Mouse (Mus musculus) liver, embryonic 11.5 days (tissue): ENCODE measurements around the gene Gprc5c. TPM values are rescaled to one million over a fixed set of nuclear protein-coding genes. Genes with fewer than 3 reads are reported as not detected.

Source experiments
- ATAC-seq: fragments of 200-750 bp; cut with Nextera tagmentation; replicated peaks from 2 replicates; pipeline ENCODE4 v1.8.0; 2017; ENCODE audit warnings: moderate number of reproducible peaks, mild to moderate bottlenecking, moderate TSS enrichment, moderate library complexity; ENCODE audit not compliant: low FRiP score
- DNase-seq: peaks from one replicate; pipeline ENCODE4 v3.0.0-alpha.2; 2017; ENCODE audit warnings: low spot score
- H3K27ac ChIP-seq: fragments of 300-500 bp; sonication (generic); 2 replicates; pipeline ENCODE4 v1.5.1; 2014; ENCODE audit warnings: mild to moderate bottlenecking, low read depth, low read length, control low read depth
- H3K27me3 ChIP-seq: fragments of 300-500 bp; sonication (generic); replicated peaks from 2 replicates; pipeline ENCODE4 v1.6.1; 2014; ENCODE audit warnings: low read length, mixed read lengths; ENCODE audit not compliant: control insufficient read depth, insufficient read depth
- H3K36me3 ChIP-seq: fragments of 300-500 bp; sonication (generic); 2 replicates; pipeline ENCODE4 v1.6.1; 2014; ENCODE audit warnings: mild to moderate bottlenecking, low read length, moderate library complexity, mixed read lengths; ENCODE audit not compliant: control insufficient read depth, insufficient read depth
- H3K4me1 ChIP-seq: fragments of 300-500 bp; sonication (generic); replicated peaks from 2 replicates; pipeline ENCODE4 v1.6.1; 2014; ENCODE audit warnings: low read length, mixed read lengths; ENCODE audit not compliant: control insufficient read depth, insufficient read depth
- H3K4me2 ChIP-seq: fragments of 300-500 bp; sonication (generic); 2 replicates; pipeline ENCODE4 v1.6.1; 2014; ENCODE audit warnings: mild to moderate bottlenecking, control low read depth, moderate library complexity
- H3K4me3 ChIP-seq: fragments of 300-500 bp; sonication (generic); 2 replicates; pipeline ENCODE4 v1.5.1; 2014; ENCODE audit warnings: low read depth, low read length, control low read depth
- H3K9ac ChIP-seq: fragments of 300-500 bp; sonication (generic); 2 replicates; pipeline ENCODE4 v1.6.1; 2014; ENCODE audit warnings: low read depth, low read length, control low read depth
- H3K9me3 ChIP-seq: fragments of 300-500 bp; sonication (generic); 2 replicates; pipeline ENCODE4 v1.6.1; 2016; ENCODE audit warnings: low read length, inconsistent platforms, mixed read lengths; ENCODE audit not compliant: control insufficient read depth
- WGBS: fragments of 180-500 bp; shearing (Covaris S2); extraction: QIAGEN DNeasy Blood & Tissue Kit; methylation state at CpG from one replicate; pipeline ENCODE4 v1.1.7; 2014; 5-methylcytosine and 5-hydroxymethylcytosine counted together
- polyA plus RNA-seq: library from polyadenylated mRNA; unstranded; fragments of >200 nt; fragmentation: Nextera tagmentation; extraction: Ambion mirVana; gene quantifications from 2 replicates; pipeline ENCODE4 v1.2.1, GENCODE M21; 2014

The Gprc5c gene
- polyA plus RNA-seq, 1 experiment from 2014 or later: 20.2 TPM

DNA sequence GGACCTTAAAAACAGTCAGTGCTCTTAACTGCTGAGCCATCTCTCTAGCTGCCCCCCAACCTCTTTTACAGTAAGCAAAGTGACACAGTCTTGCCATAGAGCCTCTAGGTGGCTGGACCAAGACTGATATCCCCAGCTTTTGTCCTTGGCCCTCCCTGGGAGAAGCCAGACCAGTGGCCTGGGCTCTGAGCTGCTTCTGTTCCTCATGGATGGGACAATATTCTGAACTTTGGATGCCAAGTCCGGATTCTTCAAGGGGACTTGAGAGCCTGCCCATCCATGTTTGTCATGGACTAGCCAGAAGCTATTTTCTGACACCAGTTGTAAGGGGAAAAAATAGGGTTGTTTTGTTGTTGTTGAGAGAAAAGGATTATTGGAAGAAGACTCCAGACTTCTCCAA, 18.8 kb downstream of the Gprc5c start:
- ATAC-seq (no peak), DNase-seq (no peak)
- Histone ChIP-seq H3K9me3 (no peaks in the 10 kb centered on the region), H3K27ac (no peak overlapping the region), H3K4me2 (no peak overlapping the region), H3K9ac (no peak overlapping the region), H3K36me3 (peaks cover 4% of the 10 kb centered on the region), H3K27me3 (no peaks in the 10 kb centered on the region), H3K4me1 (peaks cover 40% of the 10 kb centered on the region), H3K4me3 (no peak overlapping the region)
- 81% methylated on average over 1 of the region's 1 CpGs for WGBS

DNA sequence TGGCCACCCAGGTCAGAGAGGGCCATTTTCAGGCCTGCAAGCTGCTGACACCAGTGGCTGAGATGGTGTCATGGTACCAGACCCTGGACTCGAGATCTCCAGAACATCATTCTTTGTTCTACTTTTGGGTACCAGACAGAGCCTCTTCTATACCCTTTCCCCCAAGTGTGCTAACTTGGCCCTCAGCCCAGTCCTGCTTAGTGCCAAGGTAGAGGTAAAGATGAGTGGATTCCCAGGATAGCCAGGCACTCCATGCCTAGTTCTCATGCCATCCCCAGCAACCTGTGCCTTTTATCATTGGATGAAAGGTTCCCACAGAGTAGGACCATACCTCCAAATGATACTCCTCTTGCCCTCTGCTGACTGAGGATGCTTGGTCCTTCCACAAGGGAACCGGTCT, 20.6 kb downstream of the Gprc5c start:
- H3K4me2 ChIP-seq: no peak overlapping the region

GRCm38 (mm10) chr11:114873022-114873817, 22.3 kb downstream of the Gprc5c start:
- Histone ChIP-seq H3K4me3 (no peak overlapping the region), H3K27ac (peak overlapping the region; percentile 30; the same call in 1 of the 2 replicates), H3K9ac (peak overlapping the region; percentile 43; the same call in 1 of the 2 replicates), H3K36me3 (peaks cover 4% of the 10 kb centered on the region; the same call in 1 of the 2 replicates), H3K4me2 (0 out of 2 replicates have a peak overlapping the region, but pooled peaks have one; percentile 20), H3K27me3 (no peaks in the 10 kb centered on the region), H3K9me3 (no peaks in the 10 kb centered on the region), H3K4me1 (peaks cover 20% of the 10 kb centered on the region)
- ATAC-seq (no peak), DNase-seq (no peak)
- WGBS: 29% methylated on average over 6 of the region's 6 CpGs

More for the DNA sequence above, 20.6 kb downstream of the Gprc5c start:
- no peak overlapping the region for H3K4me3 ChIP-seq
- H3K9me3 ChIP-seq: no peaks in the 10 kb centered on the region
- H3K27ac ChIP-seq: no peak overlapping the region
- peaks cover 4% of the 10 kb centered on the region for H3K36me3 ChIP-seq
- DNase-seq (no peak), ATAC-seq (no peak)
- 81% methylated on average over 2 of the region's 2 CpGs for whole genome bisulfite sequencing
- no peaks in the 10 kb centered on the region for H3K27me3 ChIP-seq
- H3K9ac ChIP-seq: no peak overlapping the region
- peaks cover 37% of the 10 kb centered on the region for H3K4me1 ChIP-seq

DNA sequence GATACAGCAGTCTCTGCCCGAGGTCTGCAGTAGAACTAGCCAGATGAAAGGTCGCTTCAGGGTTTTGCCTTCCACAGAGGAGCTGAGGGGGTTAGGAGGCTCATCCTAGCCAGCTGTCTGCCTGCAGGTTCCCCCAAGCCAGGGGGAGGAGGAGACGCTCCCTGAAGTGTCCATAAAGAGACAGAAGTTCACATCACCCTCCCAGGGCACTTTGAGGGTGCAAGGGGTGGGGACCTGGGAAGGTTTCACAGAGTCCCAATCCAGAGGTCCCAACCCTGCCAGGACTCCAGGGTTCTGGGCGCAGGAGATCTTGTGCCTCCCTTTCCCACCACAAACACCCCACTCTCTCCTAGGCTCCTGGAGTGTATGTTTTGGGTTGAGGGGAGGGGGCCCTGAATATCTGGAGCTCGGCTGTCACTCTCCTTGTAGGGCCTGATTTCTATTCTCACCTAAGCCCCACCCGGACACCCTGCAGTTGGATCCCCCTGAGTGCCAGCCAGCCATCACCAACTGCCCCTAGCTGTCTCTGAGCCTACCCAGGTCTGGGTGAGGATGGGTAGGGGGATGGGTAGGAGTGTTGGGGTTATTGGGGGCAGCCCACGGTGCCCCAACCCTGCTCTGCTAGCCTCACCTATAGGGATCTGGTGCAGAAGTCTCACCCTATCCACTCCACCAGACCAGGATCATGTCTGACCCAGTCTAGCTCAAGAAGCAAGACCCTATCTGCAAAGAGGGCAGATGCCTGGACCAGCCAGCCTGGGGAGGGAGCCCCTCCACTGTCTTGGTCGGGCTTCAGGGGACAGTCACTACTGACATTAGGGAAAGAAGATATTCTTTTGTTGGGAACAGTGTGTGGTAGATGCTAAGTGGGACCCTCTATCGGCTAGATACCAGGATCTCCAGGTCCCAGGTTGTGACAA, 23.5 kb downstream of the Gprc5c start:
- Histone ChIP-seq H3K9me3 (no peaks in the 10 kb centered on the region), H3K27ac (no peak overlapping the region), H3K9ac (no peak overlapping the region), H3K27me3 (no peaks in the 10 kb centered on the region), H3K4me1 (peaks cover 20% of the 10 kb centered on the region), H3K4me2 (no peak overlapping the region), H3K36me3 (peaks cover 4% of the 10 kb centered on the region; the same call in 1 of the 2 replicates), H3K4me3 (no peak overlapping the region)
- 55% methylated on average over 9 of the region's 9 CpGs for WGBS
- DNase-seq (no peak), ATAC-seq (no peak)

GRCm38 (mm10) chr11:114875301-114875801, 24.4 kb downstream of the Gprc5c start:
- Histone ChIP-seq H3K27ac (no peak overlapping the region), H3K27me3 (no peaks in the 10 kb centered on the region), H3K9me3 (no peaks in the 10 kb centered on the region), H3K4me2 (no peak overlapping the region), H3K4me1 (peaks cover 20% of the 10 kb centered on the region), H3K36me3 (peaks cover 3% of the 10 kb centered on the region; the same call in 1 of the 2 replicates), H3K4me3 (no peak overlapping the region), H3K9ac (no peak overlapping the region)
- ATAC-seq: no peak
- DNase-seq: no peak
- 41% methylated on average over 9 of the region's 9 CpGs for WGBS

DNA sequence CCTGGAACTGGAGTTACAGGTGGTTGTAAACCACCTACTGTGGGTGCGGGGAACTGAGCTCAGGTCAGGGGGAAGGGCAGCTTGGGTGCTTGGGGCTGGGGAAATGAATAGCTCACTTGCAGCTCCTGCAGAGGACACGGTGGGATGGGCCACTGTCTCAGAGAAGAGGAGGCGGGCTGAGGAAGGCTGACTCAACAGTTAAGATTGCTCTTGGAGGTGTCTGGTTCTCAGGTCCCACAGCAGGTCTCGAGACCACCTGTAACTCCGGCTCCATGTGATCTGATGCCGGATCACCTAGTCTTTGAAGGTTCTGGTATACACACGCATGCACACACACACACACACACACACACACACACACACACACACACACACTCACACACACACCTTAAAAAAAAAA, 25.2 kb downstream of the Gprc5c start:
- no peak for DNase-seq
- Histone ChIP-seq H3K27me3 (no peaks in the 10 kb centered on the region), H3K4me2 (no peak overlapping the region), H3K9ac (no peak overlapping the region), H3K27ac (no peak overlapping the region), H3K9me3 (no peaks in the 10 kb centered on the region), H3K36me3 (no peaks in the 10 kb centered on the region), H3K4me1 (peaks cover 20% of the 10 kb centered on the region), H3K4me3 (no peak overlapping the region)
- no peak for ATAC-seq
- 42% methylated on average over 7 of the region's 7 CpGs for WGBS

GRCm38 (mm10) chr11:114876621-114877020, 25.7 kb downstream of the Gprc5c start:
- DNase-seq (no peak), ATAC-seq (no peak)
- WGBS: 42% methylated on average over 2 of the region's 2 CpGs
- Histone ChIP-seq H3K4me2 (no peak overlapping the region), H3K4me1 (peaks cover 20% of the 10 kb centered on the region), H3K36me3 (no peaks in the 10 kb centered on the region), H3K27ac (no peak overlapping the region), H3K9me3 (no peaks in the 10 kb centered on the region), H3K9ac (no peak overlapping the region), H3K4me3 (no peak overlapping the region), H3K27me3 (no peaks in the 10 kb centered on the region)

DNA sequence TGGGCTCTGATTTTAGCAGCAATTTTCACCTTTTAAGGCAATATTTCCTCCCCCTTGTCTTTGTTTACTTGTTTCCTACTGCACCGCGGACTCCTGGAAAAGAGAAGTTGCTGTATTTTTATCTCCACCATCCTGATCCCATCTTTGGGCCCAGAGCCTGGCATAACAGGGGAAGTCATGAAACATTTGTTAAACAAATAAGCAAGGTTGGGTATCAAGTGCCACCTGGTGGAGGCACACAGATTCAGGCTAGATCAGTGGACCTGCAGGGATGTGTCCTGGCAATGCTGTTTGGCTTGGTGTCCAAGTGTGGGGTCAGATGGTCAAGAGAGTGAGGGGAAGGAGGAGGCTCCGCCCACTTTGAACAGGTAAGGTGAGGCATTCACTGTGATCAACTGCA, 26.2 kb downstream of the Gprc5c start:
- DNase-seq (no peak), ATAC-seq (0 out of 2 replicates have a peak, but pooled peaks have one; percentile 19)
- H3K9me3 ChIP-seq: no peaks in the 10 kb centered on the region

More for the DNA sequence above, 26.2 kb downstream of the Gprc5c start:
- Histone ChIP-seq H3K36me3 (no peaks in the 10 kb centered on the region), H3K4me3 (no peak overlapping the region), H3K27me3 (no peaks in the 10 kb centered on the region), H3K27ac (no peak overlapping the region), H3K9ac (no peak overlapping the region), H3K4me1 (peaks cover 20% of the 10 kb centered on the region), H3K4me2 (no peak overlapping the region)
- WGBS: 30% methylated on average over 3 of the region's 3 CpGs
